Mouse (Mus musculus): ENCODE data around the gene Traf3ip1. TPM values are rescaled to one million over a fixed set of nuclear protein-coding genes. Genes with fewer than 3 reads are reported as not detected.
A peak's percentile ranks its signal among the peaks of the same experiment; 100 is the strongest.

Gene Traf3ip1
- polyA plus RNA-seq, 1 experiment from 2014 or later, result 12.1 TPM

- Histone ChIP-seq H3K36me3 (replicated peaks) (peaks cover 4% of the 10 kb centered on the region), H3K9ac (peak overlapping the region; percentile 31), H3K9me3 (no peaks in the 10 kb centered on the region), H3K4me2 (peak overlapping the region; percentile 96), H3K27ac (no peak overlapping the region), H3K4me1 (peaks cover 21% of the 10 kb centered on the region), H3K4me3 (replicated peaks) (peak overlapping the region; percentile 75), H3K27me3 (peaks cover 35% of the 10 kb centered on the region)
- 1% methylated on average over 22 of the region's 22 CpGs for WGBS
- ATAC-seq (ENCODE audit: low FRiP score), result no peak; the same call in none of the 2 replicates
Observed at GRCm38 (mm10) chr1:91539704-91540270, 45.3 kb downstream of the Traf3ip1 start.

GRCm38 (mm10) chr1:91540271-91540826 is 45.9 kb downstream of the Traf3ip1 start, which contains the start of gene Asb1:
Gene Asb1 (plus strand): TSS chr1:91540544.
- peak within 1 kb of the TSS; percentile 86 for H3K9ac ChIP-seq
- H3K9me3 ChIP-seq, result no peaks in the 10 kb centered on the region
- peak within 1 kb of the TSS; percentile 75 for H3K4me3 ChIP-seq (replicated peaks)
- H3K4me2 ChIP-seq, result peak within 1 kb of the TSS; percentile 96
- H3K27ac ChIP-seq, result peak within 1 kb of the TSS; percentile 74
- H3K27me3 ChIP-seq, result peaks cover 35% of the 10 kb centered on the region
- under 1% methylated on average over 41 of the region's 41 CpGs for WGBS
- H3K36me3 ChIP-seq (replicated peaks), result peaks cover 7% of the 10 kb centered on the region
- peak; percentile 97 for ATAC-seq (ENCODE audit: low FRiP score)
- H3K4me1 ChIP-seq, result peaks cover 21% of the 10 kb centered on the region

DNA sequence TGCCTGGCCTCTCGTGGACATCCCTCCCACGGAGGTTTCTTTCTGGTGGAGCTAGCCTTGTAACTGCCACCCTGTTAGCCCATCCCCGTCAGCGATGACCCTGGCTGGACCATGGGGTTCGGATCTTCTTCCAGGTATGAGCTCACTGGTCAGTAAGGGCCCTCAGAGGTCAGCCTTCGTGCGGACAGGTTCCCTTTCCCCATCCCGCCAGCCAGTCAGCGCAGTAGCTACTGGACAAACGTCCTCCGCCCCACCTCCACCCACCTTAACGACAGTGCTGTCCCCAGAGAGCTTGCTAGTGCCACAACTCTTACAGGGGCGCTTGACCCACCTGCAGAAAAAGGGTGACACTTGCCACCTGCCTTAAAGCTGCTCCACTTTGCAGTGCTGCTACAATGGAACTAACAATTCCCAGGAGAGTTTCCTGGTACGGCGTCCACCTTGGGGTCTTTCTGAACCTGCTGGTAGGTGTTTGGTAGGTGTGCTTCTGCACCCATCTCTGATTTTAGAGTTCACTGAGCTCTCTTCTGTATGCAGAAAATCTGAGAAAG is 46.7 kb downstream of the Traf3ip1 start:
- peak overlapping the region; percentile 86 for H3K9ac ChIP-seq
- H3K4me2 ChIP-seq, result peak overlapping the region; percentile 96
- H3K4me1 ChIP-seq, result peaks cover 21% of the 10 kb centered on the region
- H3K36me3 ChIP-seq (replicated peaks), result peaks cover 10% of the 10 kb centered on the region
- H3K4me3 ChIP-seq (replicated peaks), result peak overlapping the region; percentile 75
- peak overlapping the region; percentile 74 for H3K27ac ChIP-seq
- ATAC-seq (ENCODE audit: low FRiP score), result no peak; the same call in 1 of the 2 replicates
- no peaks in the 10 kb centered on the region for H3K9me3 ChIP-seq
- peaks cover 31% of the 10 kb centered on the region for H3K27me3 ChIP-seq
- WGBS, result 12% methylated on average over 15 of the region's 15 CpGs

GRCm38 (mm10) chr1:91543974-91544373 is 49.5 kb downstream of the Traf3ip1 start:
- Histone ChIP-seq H3K4me3 (replicated peaks) (no peak overlapping the region), H3K4me1 (peaks cover 35% of the 10 kb centered on the region), H3K36me3 (replicated peaks) (peaks cover 23% of the 10 kb centered on the region), H3K9me3 (no peaks in the 10 kb centered on the region), H3K4me2 (no peak overlapping the region), H3K27ac (no peak overlapping the region), H3K27me3 (peaks cover 9% of the 10 kb centered on the region), H3K9ac (no peak overlapping the region)
- no peak for ATAC-seq (ENCODE audit: low FRiP score)
- WGBS, result 88% methylated on average over 4 of the region's 4 CpGs

DNA sequence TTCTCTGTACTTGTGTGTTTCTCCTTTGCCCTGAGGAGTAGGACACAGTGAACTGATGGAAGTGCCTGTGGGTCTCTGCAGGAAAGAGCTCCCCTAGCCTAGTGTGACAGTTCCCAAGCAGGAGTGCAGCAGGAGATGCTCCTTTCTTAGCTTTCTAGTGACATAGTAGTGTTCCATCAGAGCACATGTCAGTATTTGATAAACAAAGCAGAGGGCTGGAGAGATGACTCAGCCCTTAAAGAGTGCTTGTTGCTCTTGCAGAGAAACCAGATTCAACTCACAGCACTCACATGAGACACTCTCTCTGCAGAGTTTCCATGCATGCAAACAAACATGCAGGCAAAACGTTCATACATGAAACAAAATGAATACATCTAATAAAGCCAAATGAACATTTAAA is 50.8 kb downstream of the Traf3ip1 start:
- Histone ChIP-seq H3K4me1 (peaks cover 30% of the 10 kb centered on the region), H3K4me3 (replicated peaks) (no peak overlapping the region), H3K27me3 (no peaks in the 10 kb centered on the region), H3K4me2 (no peak overlapping the region), H3K9me3 (no peaks in the 10 kb centered on the region), H3K9ac (no peak overlapping the region), H3K36me3 (replicated peaks) (peaks cover 26% of the 10 kb centered on the region), H3K27ac (no peak overlapping the region)
- no peak for ATAC-seq (ENCODE audit: low FRiP score)
- 90% methylated on average over 1 of the region's 1 CpGs for WGBS

- peaks cover 32% of the 10 kb centered on the region for H3K36me3 ChIP-seq (replicated peaks)
- no peak for ATAC-seq (ENCODE audit: low FRiP score)
Observed at GRCm38 (mm10) chr1:91547567-91547966, 53.1 kb downstream of the Traf3ip1 start.

GRCm38 (mm10) chr1:91549073-91549472 is 54.6 kb downstream of the Traf3ip1 start:
- H3K27ac ChIP-seq, result no peak overlapping the region
- H3K36me3 ChIP-seq (replicated peaks), result peaks cover 38% of the 10 kb centered on the region
- 81% methylated on average over 2 of the region's 2 CpGs for WGBS
- H3K4me3 ChIP-seq (replicated peaks), result no peak overlapping the region
- H3K9me3 ChIP-seq, result no peaks in the 10 kb centered on the region
- ATAC-seq (ENCODE audit: low FRiP score), result no peak
- H3K4me1 ChIP-seq, result peaks cover 15% of the 10 kb centered on the region
- H3K27me3 ChIP-seq, result no peaks in the 10 kb centered on the region
- H3K9ac ChIP-seq, result no peak overlapping the region
- H3K4me2 ChIP-seq, result no peak overlapping the region

More at GRCm38 (mm10) chr1:91547567-91547966, 53.1 kb downstream of the Traf3ip1 start:
- H3K4me2 ChIP-seq, result 0 out of 2 replicates have a peak overlapping the region, but pooled peaks have one; percentile 2
- no peaks in the 10 kb centered on the region for H3K27me3 ChIP-seq
- H3K27ac ChIP-seq, result no peak overlapping the region
- WGBS, result 40% methylated on average over 5 of the region's 5 CpGs
- H3K9ac ChIP-seq, result no peak overlapping the region
- peaks cover 15% of the 10 kb centered on the region for H3K4me1 ChIP-seq
- H3K9me3 ChIP-seq, result no peaks in the 10 kb centered on the region
- H3K4me3 ChIP-seq (replicated peaks), result no peak overlapping the region

GRCm38 (mm10) chr1:91557099-91557498 is 62.7 kb downstream of the Traf3ip1 start:
- Histone ChIP-seq H3K9me3 (no peaks in the 10 kb centered on the region), H3K27me3 (no peaks in the 10 kb centered on the region), H3K4me3 (replicated peaks) (no peak overlapping the region), H3K4me2 (no peak overlapping the region), H3K4me1 (no peaks in the 10 kb centered on the region), H3K27ac (no peak overlapping the region), H3K36me3 (replicated peaks) (peaks cover 36% of the 10 kb centered on the region), H3K9ac (no peak overlapping the region)
- ATAC-seq (ENCODE audit: low FRiP score), result no peak
- 78% methylated on average over 2 of the region's 2 CpGs for WGBS

DNA sequence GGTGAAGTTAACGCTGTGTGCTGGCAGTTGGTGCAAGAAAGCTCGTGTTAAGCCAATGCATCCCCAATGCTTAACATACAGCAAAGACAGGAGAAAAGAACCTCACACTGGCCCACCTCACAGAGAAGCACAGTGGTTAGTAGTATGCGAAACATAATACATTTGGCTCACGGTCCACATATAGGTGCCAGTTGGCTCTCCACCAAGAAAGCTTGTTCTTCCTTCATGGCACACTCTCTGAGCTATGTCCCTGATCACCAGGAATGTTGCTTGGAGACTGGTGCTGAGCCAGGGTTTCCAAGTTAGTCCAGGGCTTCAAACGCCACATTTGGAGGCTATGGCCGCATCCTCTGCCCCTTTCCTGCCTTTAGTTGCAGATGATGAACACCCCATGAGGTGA is 66.8 kb downstream of the Traf3ip1 start:
- no peak overlapping the region for H3K4me2 ChIP-seq
- H3K4me3 ChIP-seq (replicated peaks), result no peak overlapping the region
- WGBS, result 84% methylated on average over 6 of the region's 6 CpGs
- no peaks in the 10 kb centered on the region for H3K27me3 ChIP-seq
- no peak for ATAC-seq (ENCODE audit: low FRiP score)
- H3K36me3 ChIP-seq (replicated peaks), result peaks cover 9% of the 10 kb centered on the region; the same call in 1 of the 2 replicates
- no peak overlapping the region for H3K27ac ChIP-seq
- H3K9me3 ChIP-seq, result no peaks in the 10 kb centered on the region
- H3K9ac ChIP-seq, result no peak overlapping the region
- H3K4me1 ChIP-seq, result no peaks in the 10 kb centered on the region

DNA sequence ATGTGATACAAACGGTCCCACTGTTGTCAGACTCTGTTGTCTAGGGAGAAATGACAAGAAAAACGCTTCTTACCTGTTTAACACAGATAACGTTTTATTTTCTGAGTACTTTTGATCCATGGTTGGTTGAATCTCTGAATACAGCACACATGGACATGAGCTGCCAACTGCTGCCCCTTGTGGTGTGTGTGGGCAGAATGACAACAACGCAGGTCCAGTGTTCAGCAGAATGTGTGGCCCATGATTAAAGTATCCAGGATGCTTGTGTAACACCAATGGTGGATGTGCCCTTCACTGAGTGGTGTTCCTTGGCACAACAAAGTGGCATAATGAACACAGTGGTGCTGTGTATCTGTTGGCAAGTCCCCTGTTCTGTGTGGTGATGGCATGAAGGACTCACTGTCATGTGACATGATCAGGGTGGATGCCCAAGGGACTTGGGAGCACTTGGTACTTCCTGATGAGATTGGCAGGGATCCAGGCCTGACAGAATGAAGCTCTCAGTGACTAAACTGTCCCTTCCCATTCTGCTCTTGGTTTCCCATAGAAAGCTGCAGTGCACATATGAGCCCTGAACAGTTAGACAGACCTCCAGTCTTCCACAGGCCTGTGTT is 68.6 kb downstream of the Traf3ip1 start:
- Histone ChIP-seq H3K27me3 (no peaks in the 10 kb centered on the region), H3K9ac (no peak overlapping the region), H3K4me1 (no peaks in the 10 kb centered on the region), H3K4me2 (no peak overlapping the region), H3K9me3 (no peaks in the 10 kb centered on the region), H3K27ac (no peak overlapping the region), H3K4me3 (replicated peaks) (no peak overlapping the region), H3K36me3 (replicated peaks) (0 out of 2 replicates have a peak, but pooled peaks cover 8% of the 10 kb centered on the region)
- ATAC-seq (ENCODE audit: low FRiP score), result no peak
- WGBS, result 87% methylated on average over 4 of the region's 4 CpGs

DNA sequence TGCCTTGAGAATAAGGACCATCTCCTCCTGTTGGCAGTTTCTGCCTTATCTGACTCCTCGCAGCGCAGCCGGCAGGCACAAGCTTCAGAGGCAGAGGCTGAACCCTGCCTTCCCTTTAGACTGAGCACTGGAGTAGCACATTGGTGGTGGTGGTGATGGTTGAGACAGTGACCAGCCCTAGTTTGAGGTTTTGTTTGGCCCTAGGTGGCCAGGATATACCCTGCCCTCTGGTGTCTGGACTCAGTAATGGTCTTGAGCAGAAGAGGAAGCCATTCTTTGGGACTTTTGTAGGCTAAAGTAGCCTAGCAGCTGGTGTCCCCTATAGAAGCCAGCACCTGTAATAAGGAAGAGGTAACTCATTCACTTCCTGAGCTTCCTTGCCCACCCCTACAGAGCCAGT is 69.6 kb downstream of the Traf3ip1 start:
- WGBS, result 76% methylated on average over 3 of the region's 3 CpGs
- Histone ChIP-seq H3K36me3 (replicated peaks) (0 out of 2 replicates have a peak, but pooled peaks cover 5% of the 10 kb centered on the region), H3K27me3 (no peaks in the 10 kb centered on the region), H3K27ac (no peak overlapping the region), H3K4me1 (no peaks in the 10 kb centered on the region), H3K4me3 (replicated peaks) (no peak overlapping the region), H3K9me3 (no peaks in the 10 kb centered on the region), H3K4me2 (no peak overlapping the region), H3K9ac (no peak overlapping the region)
- no peak for ATAC-seq (ENCODE audit: low FRiP score)

DNA sequence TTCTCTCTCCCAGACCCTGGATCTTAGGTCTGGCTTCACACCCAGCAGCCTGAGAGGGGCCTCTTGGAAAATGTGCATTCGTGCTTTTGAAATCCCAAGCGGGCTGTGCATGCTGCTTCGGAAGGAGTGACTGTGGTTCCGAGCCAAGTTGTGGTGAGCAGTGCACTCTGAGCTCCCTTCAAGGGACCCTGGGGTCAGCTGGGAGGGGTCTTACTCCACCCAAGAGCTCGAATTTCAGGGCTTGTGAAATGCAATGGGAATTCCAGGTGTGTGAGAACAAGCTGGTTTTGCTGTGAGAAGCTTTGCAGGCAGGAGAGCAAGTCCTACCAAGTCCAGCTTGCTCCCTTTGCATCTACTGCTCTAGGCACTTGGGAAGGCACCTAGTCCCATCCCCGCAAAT is 70.2 kb downstream of the Traf3ip1 start:
- H3K36me3 ChIP-seq (replicated peaks), result 0 out of 2 replicates have a peak, but pooled peaks cover 5% of the 10 kb centered on the region
- 78% methylated on average over 6 of the region's 6 CpGs for WGBS
- H3K27me3 ChIP-seq, result no peaks in the 10 kb centered on the region
- no peaks in the 10 kb centered on the region for H3K9me3 ChIP-seq
- H3K4me1 ChIP-seq, result no peaks in the 10 kb centered on the region
- no peak overlapping the region for H3K27ac ChIP-seq
- ATAC-seq (ENCODE audit: low FRiP score), result no peak
- no peak overlapping the region for H3K4me2 ChIP-seq
- H3K4me3 ChIP-seq (replicated peaks), result no peak overlapping the region
- H3K9ac ChIP-seq, result no peak overlapping the region
